Mouse (Mus musculus): ENCODE measurements at regions not wholly inside any gene's neighbourhood (a gene's known extent, or its start where the extent isn't known, plus 50 kb on each side); places are given as distances from the start of the nearest gene placed in this dataset.

DNA sequence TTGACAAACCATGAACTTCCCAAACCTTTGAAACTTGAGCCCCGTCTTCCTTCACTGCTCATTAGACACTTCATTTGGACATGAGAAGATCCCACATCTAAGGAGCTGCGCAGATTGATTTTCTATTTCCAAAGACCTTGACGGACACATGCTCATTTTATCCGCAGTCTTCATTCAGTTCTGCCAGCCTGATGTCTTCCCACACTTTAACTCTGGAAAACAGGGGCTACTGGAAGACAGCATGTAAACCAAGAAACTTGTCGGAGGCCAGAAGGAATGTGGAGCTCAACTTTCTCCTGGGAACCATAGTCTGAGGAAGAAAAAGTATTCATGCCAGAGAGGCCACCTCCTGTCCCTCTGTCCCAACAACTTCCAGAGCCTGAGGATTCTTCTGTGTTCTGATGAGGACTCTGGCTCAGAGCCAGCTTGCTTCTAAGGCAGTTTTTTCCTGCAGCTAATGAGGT is 161.8 kb downstream of the Gm19410 start:
- H3K27me3 ChIP-seq (ENCODE audit: control insufficient read depth, insufficient read depth, low read length), result no peaks in the 10 kb centered on the region
- peaks cover 2% of the 10 kb centered on the region; the same call in 1 of the 2 replicates for H3K4me1 ChIP-seq (ENCODE audit: control insufficient read depth, insufficient read depth, low read length)
- no peak overlapping the region for H3K9ac ChIP-seq (ENCODE audit: low read depth, low read length)
- H3K36me3 ChIP-seq (ENCODE audit: control insufficient read depth, insufficient read depth, low read length), result peaks cover 3% of the 10 kb centered on the region
- no peaks in the 10 kb centered on the region for H3K79me2 ChIP-seq (replicated peaks; ENCODE audit: control insufficient read depth, insufficient read depth, low read length)
- TF ChIP-seq CTCF (IDR thresholded peaks at IDR 0.05) (no peak), POLR2A (IDR thresholded peaks at IDR 0.05; ENCODE audit: insufficient read depth, low read depth, low read length) (no peak), EP300 (IDR thresholded peaks at IDR 0.05; ENCODE audit: insufficient read depth, low read depth, low read length) (no peak)
- peak in 1 of 2 experiments; percentile 36 for DNase-seq
- intact Hi-C loops (cut with DNase I), result no loop called here
- peak overlapping the region; percentile 51 for H3K27ac ChIP-seq
- no peak overlapping the region for H3K4me3 ChIP-seq
- 71% methylated on average over 5 of the region's 5 CpGs for WGBS

DNA sequence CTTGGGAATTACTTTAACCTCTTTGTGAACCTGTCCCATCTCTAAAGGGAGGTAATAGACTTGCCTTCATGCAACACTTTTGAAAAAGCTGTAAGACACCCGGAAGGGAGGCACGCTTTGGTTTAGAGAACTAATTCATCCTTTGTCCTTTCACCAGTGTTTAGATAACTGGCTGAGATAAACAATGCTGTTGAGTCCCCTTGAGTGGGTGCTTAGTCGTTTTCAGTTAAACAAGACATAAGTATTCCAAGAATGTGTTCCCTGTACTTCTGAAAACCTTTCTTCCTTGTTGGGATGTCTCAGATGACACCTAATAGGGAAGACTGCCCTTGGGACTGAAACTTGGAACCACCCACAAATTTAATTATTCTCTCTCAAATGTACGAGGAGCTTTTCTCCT is 164.7 kb downstream of the Gm19410 start:
- WGBS, result 57% methylated on average over 4 of the region's 4 CpGs
- DNase-seq, result no peak
- Histone ChIP-seq H3K79me2 (replicated peaks; ENCODE audit: control insufficient read depth, insufficient read depth, low read length) (no peaks in the 10 kb centered on the region), H3K27me3 (ENCODE audit: control insufficient read depth, insufficient read depth, low read length) (no peaks in the 10 kb centered on the region), H3K4me1 (ENCODE audit: control insufficient read depth, insufficient read depth, low read length) (no peaks in the 10 kb centered on the region), H3K9ac (ENCODE audit: low read depth, low read length) (no peak overlapping the region), H3K36me3 (ENCODE audit: control insufficient read depth, insufficient read depth, low read length) (no peaks in the 10 kb centered on the region), H3K27ac (no peak overlapping the region), H3K4me3 (no peak overlapping the region)
- TF ChIP-seq POLR2A (IDR thresholded peaks at IDR 0.05; ENCODE audit: insufficient read depth, low read depth, low read length) (no peak), EP300 (IDR thresholded peaks at IDR 0.05; ENCODE audit: insufficient read depth, low read depth, low read length) (no peak), CTCF (IDR thresholded peaks at IDR 0.05) (no peak)
- intact Hi-C loops (cut with DNase I), result no loop called here

DNA sequence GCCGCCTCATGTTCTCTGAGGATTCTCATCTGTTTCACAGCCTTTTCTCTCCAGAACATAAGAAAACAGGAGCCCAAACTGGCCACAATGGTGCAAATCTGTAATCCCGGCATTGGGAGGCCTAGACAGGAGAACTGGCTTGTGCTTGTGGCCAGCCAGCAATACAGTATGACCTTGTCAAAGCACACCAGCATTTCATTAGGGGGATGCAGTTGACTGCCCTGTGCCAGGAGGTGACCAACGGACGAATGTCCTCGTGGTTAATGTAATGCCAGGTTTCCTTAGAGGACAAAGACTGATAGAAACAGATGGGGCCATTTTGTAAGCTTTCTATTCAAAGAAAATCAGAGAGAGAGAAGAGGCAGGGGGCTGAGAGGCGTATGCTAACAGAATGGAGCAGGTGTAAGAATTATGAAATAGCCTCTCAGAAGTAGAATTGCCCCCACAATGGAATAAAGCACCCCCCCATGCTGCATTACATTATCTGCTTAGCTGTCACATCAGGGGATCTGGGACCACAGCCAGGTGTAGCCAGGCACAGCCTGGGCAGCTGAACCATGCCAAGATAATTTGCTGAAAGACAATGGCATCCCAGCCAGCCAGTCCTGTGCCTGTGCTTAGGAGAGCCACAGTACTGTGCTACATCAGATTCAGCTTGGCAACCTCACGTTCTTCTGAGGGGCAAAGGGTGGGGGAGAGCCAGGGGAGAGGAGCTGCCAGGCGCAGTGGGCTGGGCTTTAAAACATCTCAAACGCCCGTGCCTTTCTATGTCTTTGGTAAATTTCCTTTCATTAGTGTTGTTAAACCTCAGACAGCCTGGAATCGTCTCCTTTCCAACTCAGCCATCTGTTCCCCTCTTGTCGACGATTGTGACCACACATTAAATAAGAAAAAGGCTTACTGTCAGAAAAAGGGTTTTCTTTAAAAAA is 167.9 kb downstream of the Gm19410 start:
- no peak overlapping the region for H3K27ac ChIP-seq
- no peaks in the 10 kb centered on the region for H3K27me3 ChIP-seq (ENCODE audit: control insufficient read depth, insufficient read depth, low read length)
- peak in 1 of 2 experiments; percentile 17 for DNase-seq
- no peak overlapping the region for H3K4me3 ChIP-seq
- H3K9ac ChIP-seq (ENCODE audit: low read depth, low read length), result no peak overlapping the region
- 63% methylated on average over 13 of the region's 13 CpGs for WGBS
- H3K4me1 ChIP-seq (ENCODE audit: control insufficient read depth, insufficient read depth, low read length), result no peaks in the 10 kb centered on the region
- no peak for TF ChIP-seq EP300 (IDR thresholded peaks at IDR 0.05; ENCODE audit: insufficient read depth, low read depth, low read length)
- TF ChIP-seq POLR2A (IDR thresholded peaks at IDR 0.05; ENCODE audit: insufficient read depth, low read depth, low read length), result no peak
- no peak for TF ChIP-seq CTCF (IDR thresholded peaks at IDR 0.05)
- intact Hi-C loops (cut with DNase I), result no loop called here
- H3K79me2 ChIP-seq (replicated peaks; ENCODE audit: control insufficient read depth, insufficient read depth, low read length), result no peaks in the 10 kb centered on the region
- no peaks in the 10 kb centered on the region for H3K36me3 ChIP-seq (ENCODE audit: control insufficient read depth, insufficient read depth, low read length)

DNA sequence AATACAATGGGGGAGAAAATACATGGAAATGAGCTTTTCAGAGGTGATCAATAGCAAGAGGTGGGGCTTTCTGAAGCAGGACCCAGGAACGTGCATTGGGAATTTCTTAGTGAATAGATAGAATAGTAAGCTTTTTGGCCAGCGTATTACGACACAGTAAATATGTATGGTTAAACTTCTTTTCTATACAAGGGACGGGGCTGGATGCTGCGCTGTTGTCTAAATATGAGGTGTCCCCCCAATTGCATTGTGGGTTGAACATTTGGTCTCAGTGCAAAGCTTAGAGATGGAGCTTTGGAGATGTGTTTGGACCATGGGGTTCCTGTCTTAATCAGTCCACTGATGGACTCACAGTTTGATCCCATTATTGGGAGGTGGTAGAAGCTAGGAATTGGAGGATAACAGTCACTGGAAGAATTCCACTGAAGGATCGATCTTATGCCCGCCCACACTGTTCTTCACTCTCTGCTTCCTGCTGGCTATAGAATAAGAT is 168.6 kb downstream of the Gm19410 start:
- 92% methylated on average over 7 of the region's 7 CpGs for WGBS
- intact Hi-C loops (cut with DNase I), result no loop called here
- Histone ChIP-seq H3K36me3 (ENCODE audit: control insufficient read depth, insufficient read depth, low read length) (no peaks in the 10 kb centered on the region), H3K27ac (no peak overlapping the region), H3K9ac (ENCODE audit: low read depth, low read length) (no peak overlapping the region), H3K79me2 (replicated peaks; ENCODE audit: control insufficient read depth, insufficient read depth, low read length) (no peaks in the 10 kb centered on the region), H3K4me1 (ENCODE audit: control insufficient read depth, insufficient read depth, low read length) (no peaks in the 10 kb centered on the region), H3K27me3 (ENCODE audit: control insufficient read depth, insufficient read depth, low read length) (no peaks in the 10 kb centered on the region), H3K4me3 (no peak overlapping the region)
- DNase-seq, result no peak
- TF ChIP-seq POLR2A (IDR thresholded peaks at IDR 0.05; ENCODE audit: insufficient read depth, low read depth, low read length), result no peak
- no peak for TF ChIP-seq CTCF (IDR thresholded peaks at IDR 0.05)
- no peak for TF ChIP-seq EP300 (IDR thresholded peaks at IDR 0.05; ENCODE audit: insufficient read depth, low read depth, low read length)

DNA sequence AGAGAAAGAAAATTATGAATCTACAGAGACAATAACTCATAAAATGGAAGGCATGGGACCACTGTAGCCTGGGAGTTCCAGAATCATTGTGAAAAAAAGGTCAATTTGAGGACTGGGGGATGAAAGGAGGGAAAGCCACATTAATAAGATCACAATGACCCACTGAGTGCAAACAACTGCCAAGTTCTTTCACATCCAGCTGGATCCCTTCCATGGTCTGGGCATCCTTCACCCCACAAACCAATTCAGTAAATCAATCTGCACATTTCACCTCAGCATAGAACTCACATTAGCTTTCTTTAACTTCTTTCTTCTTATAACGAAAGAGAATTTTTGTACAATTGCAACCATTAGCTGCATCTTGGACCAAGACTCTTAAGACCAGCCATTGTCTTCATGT is 169.4 kb downstream of the Gm19410 start:
- Histone ChIP-seq H3K27ac (no peak overlapping the region), H3K79me2 (replicated peaks; ENCODE audit: control insufficient read depth, insufficient read depth, low read length) (no peaks in the 10 kb centered on the region), H3K36me3 (ENCODE audit: control insufficient read depth, insufficient read depth, low read length) (no peaks in the 10 kb centered on the region), H3K4me3 (no peak overlapping the region), H3K27me3 (ENCODE audit: control insufficient read depth, insufficient read depth, low read length) (no peaks in the 10 kb centered on the region), H3K9ac (ENCODE audit: low read depth, low read length) (no peak overlapping the region), H3K4me1 (ENCODE audit: control insufficient read depth, insufficient read depth, low read length) (no peaks in the 10 kb centered on the region)
- intact Hi-C loops (cut with DNase I), result no loop called here
- no peak for DNase-seq
- WGBS, result 96% methylated on average over 1 of the region's 1 CpGs
- TF ChIP-seq CTCF (IDR thresholded peaks at IDR 0.05) (no peak), POLR2A (IDR thresholded peaks at IDR 0.05; ENCODE audit: insufficient read depth, low read depth, low read length) (no peak), EP300 (IDR thresholded peaks at IDR 0.05; ENCODE audit: insufficient read depth, low read depth, low read length) (no peak)

DNA sequence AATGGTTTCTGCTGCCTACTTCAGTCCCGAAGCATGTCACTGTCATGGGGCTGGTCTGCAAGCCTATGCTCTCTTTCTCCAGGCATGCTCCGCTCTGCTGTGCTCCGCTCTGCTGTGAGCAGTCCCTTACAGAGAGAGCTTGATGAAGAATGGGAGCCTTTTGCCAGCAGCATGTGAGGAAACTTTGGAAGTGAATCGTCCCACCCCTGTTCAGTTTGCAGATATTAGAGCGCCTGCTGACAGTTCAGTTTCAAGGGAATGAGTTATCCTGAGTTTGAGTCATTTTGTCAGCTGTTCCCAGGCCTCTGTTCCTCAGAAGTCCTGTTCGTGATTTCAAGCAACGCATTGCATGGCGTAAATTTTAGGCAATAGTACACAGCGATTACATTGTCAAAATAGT is 173.6 kb downstream of the Gm19410 start:
- H3K4me1 ChIP-seq (ENCODE audit: control insufficient read depth, insufficient read depth, low read length), result no peaks in the 10 kb centered on the region
- 80% methylated on average over 9 of the region's 9 CpGs for WGBS
- no peaks in the 10 kb centered on the region for H3K27me3 ChIP-seq (ENCODE audit: control insufficient read depth, insufficient read depth, low read length)
- H3K36me3 ChIP-seq (ENCODE audit: control insufficient read depth, insufficient read depth, low read length), result no peaks in the 10 kb centered on the region
- no peak overlapping the region for H3K4me3 ChIP-seq
- H3K9ac ChIP-seq (ENCODE audit: low read depth, low read length), result no peak overlapping the region
- no peaks in the 10 kb centered on the region for H3K79me2 ChIP-seq (replicated peaks; ENCODE audit: control insufficient read depth, insufficient read depth, low read length)
- no peak overlapping the region for H3K27ac ChIP-seq
- DNase-seq, result no peak
- intact Hi-C loops (cut with DNase I), result no loop called here
- TF ChIP-seq EP300 (IDR thresholded peaks at IDR 0.05; ENCODE audit: insufficient read depth, low read depth, low read length) (no peak), CTCF (IDR thresholded peaks at IDR 0.05) (no peak), POLR2A (IDR thresholded peaks at IDR 0.05; ENCODE audit: insufficient read depth, low read depth, low read length) (no peak)

Data from heart, adult 2 months (tissue).